ENCODE assay signal across 14 mouse cellular contexts in genomic region chr4:119750157-119750556, GRCm38 (mm10). TPM values are rescaled to one million over a fixed set of nuclear protein-coding genes. Genes with fewer than 3 reads are reported as not detected.
DNase-seq lines count a peak whose midpoint lies in the region; ATAC-seq and TF ChIP-seq lines count a peak whose summit lies in the region.
"Had no signal": no experiment of that assay in that cellular context is flagged by ENCODE, and none has a peak within 500 bp of the region (broad histone marks: within the 10 kb centered on the region; RNA-seq: fewer than 3 reads in every experiment).

No protein-coding gene starts in this region.

- H3K27ac ChIP-seq in heart, postnatal 0 days (ENCODE audit: low read depth), result no peak overlapping the region
- H3K27ac ChIP-seq in liver, embryonic 13.5 days, result no peak overlapping the region
- H3K27ac ChIP-seq in layer of hippocampus, adult 2 months, result no peak overlapping the region
- H3K27ac ChIP-seq in forebrain, postnatal 0 days (ENCODE audit: low read depth, low read length), result no peak overlapping the region
- H3K27ac ChIP-seq: forebrain, embryonic 12.5 days; kidney, postnatal 0 days; midbrain, embryonic 12.5 days had no signal

- no peak for DNase-seq in heart, postnatal 0 days (ENCODE audit: low spot score)
- no peak for DNase-seq in heart, postnatal 4 days
- peak; percentile 52 for DNase-seq in 3T3-L1 (ENCODE audit: low read depth, low spot score)
- peak; percentile 48 for DNase-seq in liver, embryonic 13.5 days
- no peak for DNase-seq in layer of hippocampus, adult 2 months (ENCODE audit: low spot score in 2 of 2)
- no peak for DNase-seq in forebrain, postnatal 0 days
- DNase-seq in gastrocnemius, postnatal 36 days, result no peak
- DNase-seq: gastrocnemius, postnatal 10 days; layer of hippocampus, postnatal 36 days; right cerebral cortex, postnatal 14 days had no signal

- H3K4me2 ChIP-seq in heart, postnatal 0 days (ENCODE audit: low read depth, low read length), result no peak overlapping the region
- H3K4me2 ChIP-seq in liver, embryonic 13.5 days, result no peak overlapping the region
- no peak overlapping the region for H3K4me2 ChIP-seq in forebrain, postnatal 0 days (ENCODE audit: low read depth)
- H3K4me2 ChIP-seq: forebrain, embryonic 12.5 days; midbrain, embryonic 12.5 days had no signal

- 52% methylated on average over 4 of the region's 4 CpGs for WGBS in heart, postnatal 0 days
- WGBS in liver, embryonic 13.5 days (ENCODE audit: insufficient replicate concordance), result 24% methylated on average over 4 of the region's 4 CpGs
- WGBS in forebrain, postnatal 0 days, result 36% methylated on average over 4 of the region's 4 CpGs

- H3K9me3 ChIP-seq in heart, postnatal 0 days (replicated peaks; ENCODE audit: control insufficient read depth, low read length), result no peaks in the 10 kb centered on the region; the same call in 1 of the 2 replicates
- H3K9me3 ChIP-seq in liver, embryonic 13.5 days (replicated peaks), result no peaks in the 10 kb centered on the region
- H3K9me3 ChIP-seq in forebrain, postnatal 0 days (ENCODE audit: low read length), result 0 out of 2 replicates have a peak, but pooled peaks cover 6% of the 10 kb centered on the region
- H3K9me3 ChIP-seq: forebrain, embryonic 12.5 days; midbrain, embryonic 12.5 days had no signal

- no peak overlapping the region for H3K4me3 ChIP-seq in heart, postnatal 0 days (ENCODE audit: low read depth, low read length)
- no peak overlapping the region for H3K4me3 ChIP-seq in liver, embryonic 13.5 days (replicated peaks)
- no peak overlapping the region for H3K4me3 ChIP-seq in layer of hippocampus, adult 2 months
- no peak overlapping the region for H3K4me3 ChIP-seq in forebrain, postnatal 0 days (ENCODE audit: low read depth, low read length)
- H3K4me3 ChIP-seq: forebrain, embryonic 12.5 days; midbrain, embryonic 12.5 days had no signal

- H3K27me3 ChIP-seq in heart, postnatal 0 days (ENCODE audit: control insufficient read depth, insufficient read depth, low read length), result no peaks in the 10 kb centered on the region
- H3K27me3 ChIP-seq in liver, embryonic 13.5 days, result no peaks in the 10 kb centered on the region
- H3K27me3 ChIP-seq in forebrain, postnatal 0 days (ENCODE audit: insufficient read depth, low read length), result no peaks in the 10 kb centered on the region
- H3K27me3 ChIP-seq: forebrain, embryonic 12.5 days; midbrain, embryonic 12.5 days had no signal

- TF ChIP-seq CTCF in heart, postnatal 0 days (IDR thresholded peaks at IDR 0.05; ENCODE audit: low read depth), result no peak
- TF ChIP-seq CTCF in layer of hippocampus, adult 2 months (conservative IDR thresholded peaks at IDR 0.05), result no peak
- no peak for TF ChIP-seq CTCF in forebrain, postnatal 0 days (IDR thresholded peaks at IDR 0.05; ENCODE audit: low read depth)

- TF ChIP-seq EP300 in heart, postnatal 0 days (IDR thresholded peaks at IDR 0.05; ENCODE audit: low read depth), result no peak

- H3K9ac ChIP-seq in heart, postnatal 0 days (replicated peaks; ENCODE audit: low read depth, low read length), result no peak overlapping the region
- H3K9ac ChIP-seq in liver, embryonic 13.5 days, result no peak overlapping the region
- H3K9ac ChIP-seq in forebrain, postnatal 0 days, result no peak overlapping the region
- H3K9ac ChIP-seq: forebrain, embryonic 12.5 days; midbrain, embryonic 12.5 days had no signal

- peaks cover 11% of the 10 kb centered on the region for H3K4me1 ChIP-seq in heart, postnatal 0 days (ENCODE audit: control insufficient read depth, insufficient read depth)
- H3K4me1 ChIP-seq in liver, embryonic 13.5 days (replicated peaks), result peaks cover 10% of the 10 kb centered on the region
- no peaks in the 10 kb centered on the region for H3K4me1 ChIP-seq in forebrain, postnatal 0 days (ENCODE audit: insufficient read depth)
- H3K4me1 ChIP-seq: midbrain, embryonic 12.5 days had no signal

- intact Hi-C loops in gastrocnemius, postnatal 36 days (cut with DNase I), result no loop called here

- no peaks in the 10 kb centered on the region for H3K36me3 ChIP-seq in heart, postnatal 0 days (replicated peaks; ENCODE audit: control insufficient read depth, insufficient read depth, low read length)
- H3K36me3 ChIP-seq in liver, embryonic 13.5 days, result no peaks in the 10 kb centered on the region
- no peaks in the 10 kb centered on the region for H3K36me3 ChIP-seq in forebrain, postnatal 0 days (ENCODE audit: insufficient read depth)
- H3K36me3 ChIP-seq: forebrain, embryonic 12.5 days; midbrain, embryonic 12.5 days had no signal

- 0 out of 2 replicates have a peak, but pooled peaks have one; percentile 20 for ATAC-seq in heart, postnatal 0 days (ENCODE audit: insufficient read depth, low read depth)
- ATAC-seq in common myeloid progenitor, adult 5-6 weeks (replicated peaks; ENCODE audit: low read depth, poor library complexity, severe bottlenecking), result peak; percentile 99
- ATAC-seq in liver, embryonic 13.5 days (ENCODE audit: low read depth), result peak; percentile 92
- no peak for ATAC-seq in forebrain, postnatal 0 days

RNA-seq across cellular contexts. Expression of gene Hivep3, which starts 16.6 kb away (rescaled TPM):
- total RNA-seq in heart, postnatal 0 days (2014; rRNA removed; ENCODE audit: low replicate concordance), result 2.3 and 10.4 TPM in 2 replicates
- polyA plus RNA-seq in heart, postnatal 0 days (2015; fragmentation: Nextera tagmentation; extraction: Ambion mirVana), result 5.8 and 6.6 TPM in 2 replicates
- 1 to 10 TPM; 6.2 to 7.1 TPM for total RNA-seq in heart, postnatal 4 days (2021)
- 6.3 and 6.5 TPM in 2 replicates for total RNA-seq in common myeloid progenitor, adult 5-6 weeks (2017)
- polyA plus RNA-seq in liver, embryonic 13.5 days (2015; fragmentation: Nextera tagmentation; extraction: Ambion mirVana), result 2.1 and 2.6 TPM in 2 replicates
- total RNA-seq in layer of hippocampus, adult 2 months (2021), result 10 to 100 TPM; 46.5 to 54.8 TPM
- 16.9 and 17.0 TPM in 2 replicates for total RNA-seq in forebrain, postnatal 0 days (2014; rRNA removed)
- 21.3 and 23.1 TPM in 2 replicates for polyA plus RNA-seq in forebrain, postnatal 0 days (2015; fragmentation: Nextera tagmentation; extraction: Ambion mirVana)
- 1 to 10 TPM; 2.2 to 3.5 TPM for total RNA-seq in gastrocnemius, postnatal 36 days (2021)

Comparison
In these comparisons a context has a peak if more than half of its experiments do, and no peak if none do; other contexts are left out.
1. DNase-seq: peak in 3T3-L1 (single experiment) and liver, embryonic 13.5 days (single experiment); none in heart, postnatal 0 days (single experiment), heart, postnatal 4 days (single experiment), layer of hippocampus, adult 2 months (0 of 2), forebrain, postnatal 0 days (single experiment) and gastrocnemius, postnatal 36 days (0 of 2).